Mouse (Mus musculus) layer of hippocampus, postnatal 14 days (tissue): ENCODE measurements at regions not wholly inside any gene's neighbourhood (a gene's known extent, or its start where the extent isn't known, plus 50 kb on each side); places are given as distances from the start of the nearest gene placed in this dataset.
"Not testable (repeated sequence)": the region's sequence is repeated elsewhere in the genome, so short reads cannot be mapped to it uniquely, and the experiment has no call there.

Source experiments
- DNase-seq, 2 experiments: peaks; one replicate each; pipeline ENCODE4 v3.0.0; 2021 to 2022; ENCODE audit warnings: low spot score in 2 of 2, mixed read lengths in 1 of 2

DNA sequence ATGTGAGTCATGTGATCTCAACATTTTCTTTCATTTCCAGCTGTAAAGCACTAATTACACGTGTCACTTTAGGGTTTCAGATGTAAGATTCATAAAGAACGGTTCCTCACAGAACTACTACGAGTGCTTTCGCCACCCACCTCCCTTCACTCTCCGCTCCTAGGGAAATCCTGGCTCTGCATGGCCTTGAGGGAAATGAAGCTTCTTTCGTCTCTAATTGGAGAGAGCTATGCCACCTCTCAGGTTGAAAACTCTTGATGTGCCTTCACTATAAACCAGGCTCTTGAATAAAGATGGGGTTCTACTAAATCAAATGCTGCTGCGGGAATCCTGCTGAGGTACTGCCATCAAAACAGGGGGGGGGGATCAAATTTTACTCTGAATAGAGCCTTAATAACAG, 686.0 kb upstream of the Hs3st1 start:
- no peak for DNase-seq

DNA sequence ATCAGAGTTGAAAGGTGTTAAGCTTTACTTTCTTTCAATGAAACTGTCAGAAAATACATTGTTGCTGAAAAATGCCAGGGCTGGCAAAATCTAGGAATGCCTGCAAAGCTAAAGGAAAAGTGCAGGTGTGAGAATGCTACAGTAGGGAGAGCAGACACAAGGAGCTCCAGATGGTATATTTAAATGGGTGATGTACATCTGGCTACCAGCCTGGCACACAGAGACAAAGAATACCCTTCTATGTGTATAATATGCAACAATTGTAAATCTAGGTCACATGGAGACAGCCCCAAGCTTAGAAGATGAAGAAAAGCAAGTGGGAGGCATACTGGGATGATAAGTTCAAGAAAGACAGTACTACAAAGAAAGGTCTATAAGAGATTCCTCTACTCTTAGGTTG, 647.4 kb upstream of the Hs3st1 start:
- DNase-seq = no peak

DNA sequence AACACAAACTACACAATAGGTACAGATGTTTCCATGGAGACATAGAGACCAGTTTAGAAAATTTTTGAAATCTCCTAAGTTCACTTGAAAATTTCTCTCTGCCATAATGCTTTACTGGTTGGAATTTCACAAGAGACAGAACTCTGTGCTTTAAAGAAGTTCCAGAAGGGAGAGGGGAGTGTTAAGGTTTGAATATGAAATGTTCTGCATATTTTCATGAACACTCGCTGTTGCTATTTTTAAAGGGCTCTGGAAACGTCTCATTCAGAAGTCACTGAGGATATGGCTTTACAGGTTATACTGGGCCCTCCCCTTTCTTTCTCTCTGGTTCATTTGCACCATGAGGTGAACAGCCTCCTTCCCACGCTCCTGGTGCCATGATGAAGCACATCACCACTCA, 639.5 kb upstream of the Hs3st1 start:
- DNase-seq = peak in 1 of 2 experiments; percentile 3

DNA sequence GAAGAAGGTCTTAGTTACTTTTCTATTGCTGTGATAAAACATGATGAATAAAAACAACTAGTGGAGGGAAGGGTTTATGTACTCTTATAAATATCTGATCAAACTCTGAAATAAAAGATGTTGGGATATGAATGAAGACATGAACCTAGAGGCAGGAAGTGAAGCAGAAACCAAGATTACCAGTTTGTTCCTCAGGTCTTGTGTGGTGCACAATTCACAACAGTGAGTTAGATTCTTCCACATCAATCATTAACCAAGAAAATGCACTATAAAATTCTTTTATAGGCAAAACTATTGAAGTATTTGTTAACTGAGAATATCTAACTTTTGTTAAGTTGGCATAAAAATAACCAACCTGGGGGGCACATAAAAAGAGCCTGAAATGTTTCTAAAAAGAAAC, 634.3 kb upstream of the Hs3st1 start:
- DNase-seq = no peak

DNA sequence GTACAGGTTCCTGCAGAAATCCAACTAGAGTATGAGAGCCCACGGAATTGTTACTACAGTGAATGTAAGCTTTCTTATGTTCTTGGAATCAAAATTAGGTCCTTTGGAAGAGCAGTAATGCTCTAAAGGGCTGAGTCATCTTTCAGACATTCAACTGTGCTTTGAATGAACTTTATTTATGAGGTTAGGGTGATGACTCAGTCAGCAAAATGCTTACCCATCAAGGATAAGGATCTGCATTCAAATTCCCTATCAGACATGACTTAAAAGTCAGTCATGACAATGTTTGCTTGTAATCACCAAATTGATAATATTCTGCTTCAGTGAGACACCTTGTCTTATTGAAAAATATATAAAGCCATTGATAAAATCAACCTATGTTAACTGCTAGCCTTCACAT, 611.7 kb upstream of the Hs3st1 start:
- no peak for DNase-seq

DNA sequence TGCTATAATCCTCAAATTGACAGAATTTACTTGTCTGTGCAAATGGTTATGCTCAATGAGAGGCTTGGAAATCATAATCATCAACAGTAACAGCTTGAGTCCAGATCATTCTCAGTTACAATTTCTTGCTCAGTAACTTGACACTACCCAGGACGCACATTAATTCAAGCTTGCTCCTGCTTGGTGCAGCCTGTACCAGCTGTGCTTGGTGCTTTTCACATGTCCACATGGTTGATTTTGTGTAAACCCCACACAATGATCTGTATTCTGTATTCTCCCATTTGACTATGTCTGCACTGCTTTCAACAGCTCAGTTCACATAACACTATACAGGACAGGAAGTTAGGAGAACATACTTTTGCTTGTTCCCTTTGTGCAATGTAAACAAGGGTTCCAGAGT, 576.0 kb upstream of the Hs3st1 start:
- no peak for DNase-seq

DNA sequence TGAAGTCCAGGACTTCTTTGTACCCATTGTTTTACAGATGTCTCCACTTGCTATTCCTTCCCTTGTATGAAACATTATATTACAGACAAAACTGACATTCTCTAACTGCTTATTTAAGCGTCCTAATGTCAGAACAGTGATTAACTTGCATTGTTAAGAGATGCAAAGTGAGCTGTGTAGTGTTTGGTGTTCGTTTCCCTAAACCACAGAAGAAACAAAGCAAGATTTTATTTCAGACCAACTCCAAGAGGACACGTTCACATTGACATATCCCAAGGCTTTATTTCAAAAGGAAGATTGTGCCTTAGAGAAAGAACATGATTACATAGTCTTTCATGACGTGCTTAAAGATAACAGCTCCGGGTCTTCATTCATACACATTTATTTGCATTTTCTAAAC, 553.2 kb upstream of the Hs3st1 start:
- no peak for DNase-seq

DNA sequence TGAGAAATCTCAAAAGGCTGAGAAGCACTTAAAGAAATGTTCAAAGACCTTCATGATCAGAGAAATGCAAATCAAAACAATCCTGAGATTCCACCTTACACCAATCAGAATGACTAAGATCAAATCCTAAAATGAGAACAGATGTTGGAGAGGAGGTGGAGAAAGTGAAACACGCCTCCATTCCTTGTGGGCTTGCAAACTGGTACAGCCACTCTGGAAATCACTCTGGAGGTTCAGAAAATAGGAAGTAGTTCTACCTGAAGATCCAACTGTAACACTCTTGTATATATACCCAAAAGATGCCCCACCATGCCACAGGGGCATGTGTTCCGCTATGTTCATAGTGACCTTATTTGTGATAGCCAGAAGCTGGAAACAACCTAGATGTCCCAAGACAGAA, 549.5 kb upstream of the Hs3st1 start:
- DNase-seq = not testable (repeated sequence)

DNA sequence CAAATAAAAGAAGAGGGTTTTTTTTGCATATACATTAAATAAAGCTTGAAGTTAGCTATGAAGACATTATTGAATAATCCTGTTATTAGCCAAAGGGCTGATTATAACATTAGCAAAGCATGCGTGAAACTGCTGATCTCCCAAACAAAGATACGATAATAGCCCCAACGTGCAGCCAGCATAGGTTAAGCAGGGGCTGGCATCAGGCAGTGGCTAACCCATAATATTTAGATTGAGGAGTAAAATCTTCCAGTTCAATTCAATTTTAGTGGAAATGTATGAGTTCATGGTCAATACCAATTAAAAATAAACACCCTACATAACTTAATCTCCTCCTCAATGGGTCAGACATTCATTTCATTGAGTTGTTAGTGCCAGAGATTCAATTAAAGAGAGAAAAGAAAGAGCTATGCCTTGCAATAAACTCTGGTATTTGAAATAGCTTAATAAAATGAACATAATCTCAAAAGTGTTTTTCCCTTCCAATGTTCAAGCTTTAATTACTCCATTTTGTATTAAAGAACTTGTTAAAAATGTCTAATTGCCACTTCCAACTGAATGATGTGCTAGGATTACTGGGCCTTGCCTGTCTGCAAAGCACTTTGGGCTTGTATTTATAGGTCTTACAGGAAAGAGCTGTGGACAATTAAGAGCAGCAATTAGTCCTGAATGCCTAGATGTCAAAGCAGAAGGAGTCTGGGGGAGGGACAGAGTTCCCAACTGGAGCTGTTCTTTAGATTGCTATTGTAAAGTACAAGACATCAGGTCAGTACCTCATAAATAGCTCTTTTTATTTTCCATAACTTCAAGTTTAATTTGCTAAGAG, 539.8 kb upstream of the Hs3st1 start:
- DNase-seq = no peak

DNA sequence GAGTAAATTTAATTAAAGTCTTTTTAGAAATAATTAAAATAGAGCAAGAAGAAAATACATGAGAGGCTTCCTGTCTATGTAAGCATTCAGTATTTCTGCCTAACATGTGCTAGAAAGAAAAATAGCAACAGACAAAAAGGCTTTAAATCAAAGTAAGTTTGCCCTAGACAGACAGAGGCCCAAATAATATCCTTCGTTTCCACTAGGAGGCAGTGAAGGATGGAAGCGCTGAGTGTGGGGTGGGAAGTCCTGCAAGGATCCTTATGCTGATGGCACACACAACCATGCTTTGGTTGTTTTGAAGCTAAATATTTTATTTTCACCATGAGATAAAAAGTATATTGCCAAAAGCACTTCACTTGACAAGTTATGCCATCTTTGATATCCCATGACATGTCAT, 527.1 kb upstream of the Hs3st1 start:
- no peak for DNase-seq

DNA sequence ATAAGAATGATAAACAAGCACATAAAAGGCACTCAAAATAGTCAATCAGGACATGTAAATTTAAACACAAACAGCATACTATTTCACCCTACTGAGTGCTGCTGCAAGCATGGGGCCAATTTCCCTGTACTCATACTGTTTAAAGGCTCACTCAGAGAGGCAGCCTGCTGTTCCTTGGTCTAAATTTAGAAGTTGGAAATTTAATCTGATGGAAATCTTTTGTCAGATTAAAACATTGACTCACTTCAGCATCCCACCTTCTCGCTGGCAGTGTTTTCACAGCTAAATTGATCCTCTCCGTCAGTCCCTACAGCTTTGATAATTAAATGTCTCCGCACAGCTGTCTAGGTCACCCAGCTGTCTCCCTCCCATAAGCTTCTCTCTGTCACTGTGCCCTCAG, 491.4 kb upstream of the Hs3st1 start:
- peak; percentile 17 to 26 for DNase-seq
